Mouse (Mus musculus) right cerebral cortex, postnatal 10 days (tissue): ENCODE results near the gene Zc3h6.
"Not testable (repeated sequence)": the region's sequence is repeated elsewhere in the genome, so short reads cannot be mapped to it uniquely, and the experiment has no call there.

Experiments
- DNase-seq, 2 experiments: peaks; one replicate each; pipeline ENCODE4 v3.0.0; 2021; ENCODE audit warnings: low spot score in 2 of 2

Zc3h6 gene

GRCm38 (mm10) chr2:128966641-128967580 lies at the start of gene Zc3h6:
TSS of gene Zc3h6 (plus strand) at chr2:128967402.
- peak; percentile 98 to 99 for DNase-seq

- no peak for DNase-seq
Observed at GRCm38 (mm10) chr2:128924799-128925198, 42.4 kb upstream of the Zc3h6 start.

- DNase-seq = no peak
Observed at GRCm38 (mm10) chr2:128928446-128928845, 38.8 kb upstream of the Zc3h6 start.

- no peak for DNase-seq
Observed at GRCm38 (mm10) chr2:128930704-128931103, 36.5 kb upstream of the Zc3h6 start.

- no peak for DNase-seq
Observed at GRCm38 (mm10) chr2:128936256-128936655, 30.9 kb upstream of the Zc3h6 start.

- DNase-seq = peak; percentile 97 to 98
Observed at GRCm38 (mm10) chr2:128943538-128944528, 23.4 kb upstream of the Zc3h6 start, which contains the start of gene Zc3h8. TSS of gene Zc3h8 (minus strand) at chr2:128944077.

- DNase-seq = no peak
Observed at GRCm38 (mm10) chr2:128947962-128948588, 19.1 kb upstream of the Zc3h6 start.

- DNase-seq = no peak
Observed at GRCm38 (mm10) chr2:128954186-128954585, 13.0 kb upstream of the Zc3h6 start.

- DNase-seq = no peak
Observed at GRCm38 (mm10) chr2:128965505-128966105, 1.6 kb upstream of the Zc3h6 start.

GRCm38 (mm10) chr2:128966236-128966635 lies 966 bp upstream of the Zc3h6 start:
- DNase-seq = no peak

- peak; percentile 79 to 84 for DNase-seq
Observed at GRCm38 (mm10) chr2:128967661-128968441, 649 bp downstream of the Zc3h6 start, which contains the start of gene Gm10762. TSS of gene Gm10762 (minus strand) at chr2:128967725.

- DNase-seq = no peak
Observed at GRCm38 (mm10) chr2:128968475-128969083, 1.4 kb downstream of the Zc3h6 start.

- no peak for DNase-seq
Observed at GRCm38 (mm10) chr2:128972301-128972700, 5.1 kb downstream of the Zc3h6 start.

- DNase-seq = no peak
Observed at GRCm38 (mm10) chr2:128975572-128975971, 8.4 kb downstream of the Zc3h6 start.

- DNase-seq = no peak
Observed at GRCm38 (mm10) chr2:128984746-128985145, 17.5 kb downstream of the Zc3h6 start.

GRCm38 (mm10) chr2:129004872-129005271 lies 37.7 kb downstream of the Zc3h6 start:
- DNase-seq = no peak

- no peak for DNase-seq
Observed at GRCm38 (mm10) chr2:129006194-129006749, 39.1 kb downstream of the Zc3h6 start.

- DNase-seq = not testable (repeated sequence)
Observed at GRCm38 (mm10) chr2:129008867-129009266, 41.7 kb downstream of the Zc3h6 start.

- no peak for DNase-seq
Observed at GRCm38 (mm10) chr2:129020106-129020505, 52.9 kb downstream of the Zc3h6 start.
